Mouse (Mus musculus): ENCODE results near the gene Ociad1. TPM values are rescaled to one million over a fixed set of nuclear protein-coding genes. Genes with fewer than 3 reads are reported as not detected.

Ociad1 gene
- polyA plus RNA-seq, 1 experiment from 2014 or later, result 360 TPM

- H3K4me3 ChIP-seq (ENCODE audit: inconsistent target), result no peak overlapping the region
- WGBS (ENCODE audit: missing documents), result 95% methylated on average over 5 of the region's 5 CpGs
- no peaks in the 10 kb centered on the region for H3K79me2 ChIP-seq (ENCODE audit: inconsistent target)
- H3K36me3 ChIP-seq (ENCODE audit: inconsistent target), result no peaks in the 10 kb centered on the region
- no peak overlapping the region for H3K27ac ChIP-seq
Measured at GRCm38 (mm10) chr5:73362791-73363190, 70.2 kb downstream of the Ociad1 start.

Other genes starting within 250 kb of the Ociad1 start
- 21.3 to 35.6 TPM (median 24.3 TPM) in 3 replicates for gene Fryl, start 36.2 kb upstream of the Ociad1 start, polyA plus RNA-seq (2018)
- gene Ociad2, start 48.2 kb downstream of the Ociad1 start, polyA plus RNA-seq (2018), result 2.0 to 2.3 TPM (median 2.2 TPM) in 3 replicates
- gene Cwh43, start 113.3 kb downstream of the Ociad1 start, polyA plus RNA-seq (2018), result not detected in 3 replicates
- gene Dcun1d4, start 188.2 kb downstream of the Ociad1 start, polyA plus RNA-seq (2018), result 3.2 to 4.7 TPM (median 4.0 TPM) in 3 replicates